Mouse (Mus musculus) gonadal fat pad, adult 2 months (tissue): ENCODE measurements around the gene Gm20795. TPM values are rescaled to one million over a fixed set of nuclear protein-coding genes. Genes with fewer than 3 reads are reported as not detected.
"Not testable (repeated sequence)": the region's sequence is repeated elsewhere in the genome, so short reads cannot be mapped to it uniquely, and the experiment has no call there.

Source experiments
- DNase-seq: peaks from one replicate; pipeline ENCODE4 v3.0.0-alpha.2; 2012; ENCODE audit warnings: low read depth
- polyA plus RNA-seq: library from polyadenylated mRNA; depleted of rRNA; stranded (reverse); fragments of >200 nt; gene quantifications from 2 replicates; pipeline ENCODE4 v1.2.3, GENCODE M21; 2012; rRNA removed

The Gm20795 gene
- not detected in 2 replicates for polyA plus RNA-seq

DNA sequence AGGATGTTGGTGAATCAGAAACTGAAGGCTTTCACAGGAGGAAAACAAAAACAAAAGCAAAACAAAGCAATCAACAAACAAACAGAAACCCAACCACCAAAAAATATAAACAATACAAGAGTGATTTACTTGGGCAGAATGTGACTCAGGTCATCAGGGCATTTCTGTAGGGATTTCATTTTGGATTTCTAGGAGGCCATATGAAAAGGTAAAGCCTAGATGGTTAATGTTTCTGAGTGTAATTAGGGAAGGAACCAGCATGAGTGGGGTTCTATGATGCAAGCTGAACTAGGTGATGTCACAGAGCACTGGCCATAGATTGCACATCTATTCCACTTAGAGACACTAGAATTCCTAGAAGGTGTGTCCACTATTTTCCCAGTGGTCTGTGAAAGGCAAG lies at the start of gene Gm20795:
Gene Gm20795 (plus strand): TSS at position 301 of the 400 bp plus-strand sequence.
- not testable (repeated sequence) for DNase-seq

DNA sequence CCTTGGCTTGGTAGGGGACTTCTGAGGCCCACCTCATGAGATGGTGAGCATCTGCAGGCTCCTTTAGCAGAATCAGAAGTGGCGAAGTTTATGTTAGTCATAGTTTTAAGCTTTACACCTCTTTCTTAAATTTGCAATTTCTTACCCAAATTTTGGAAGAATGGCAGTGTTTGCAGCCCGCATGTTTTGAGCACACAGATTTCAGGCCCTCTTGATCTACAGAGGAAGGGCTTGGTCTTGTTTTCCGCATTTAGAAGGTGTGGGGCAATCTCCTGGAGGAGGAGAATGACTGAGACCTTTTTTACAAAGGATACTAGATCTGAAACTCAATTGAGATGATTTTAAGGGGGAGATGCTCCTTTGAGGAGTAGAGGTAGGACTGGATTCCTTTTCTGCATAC lies 29.0 kb upstream of the Gm20795 start, which contains the start of gene Gm21797:
Gene Gm21797 (minus strand): TSS at position 101 of the 400 bp plus-strand sequence.
- DNase-seq = not testable (repeated sequence)

Other genes with a start within 250 kb of the Gm20795 start
- not detected in 2 replicates for gene Gm21852, start 152.9 kb upstream of the Gm20795 start, polyA plus RNA-seq
- gene Gm21797, start 29.1 kb upstream of the Gm20795 start, polyA plus RNA-seq = not detected in 2 replicates